Mouse (Mus musculus) stomach, embryonic 15.5 days (tissue): ENCODE results near the gene Vmn2r108. TPM values are rescaled to one million over a fixed set of nuclear protein-coding genes. Genes with fewer than 3 reads are reported as not detected.
"Not testable (repeated sequence)": the region's sequence is repeated elsewhere in the genome, so short reads cannot be mapped to it uniquely, and the experiment has no call there.

Source experiments
- ATAC-seq: fragments of 200-750 bp; cut with Nextera tagmentation; 2 replicates; pipeline ENCODE4 v1.8.0; 2017; ENCODE audit warnings: low read depth, moderate number of reproducible peaks, moderate TSS enrichment; ENCODE audit not compliant: insufficient read depth, low FRiP score
- H3K27ac ChIP-seq: fragments of 300-500 bp; sonication (generic); 2 replicates; pipeline ENCODE4 v1.5.1; 2015; ENCODE audit warnings: mild to moderate bottlenecking, inconsistent platforms
- H3K27me3 ChIP-seq: fragments of 300-500 bp; sonication (generic); replicated peaks from 2 replicates; pipeline ENCODE4 v1.6.1; 2015; ENCODE audit warnings: inconsistent platforms
- H3K36me3 ChIP-seq: fragments of 300-500 bp; sonication (generic); 2 replicates; pipeline ENCODE4 v1.6.1; 2015; ENCODE audit warnings: inconsistent platforms
- H3K4me1 ChIP-seq: fragments of 300-500 bp; sonication (generic); 2 replicates; pipeline ENCODE4 v1.6.1; 2015; ENCODE audit warnings: inconsistent platforms
- H3K4me2 ChIP-seq: fragments of 300-500 bp; sonication (generic); 2 replicates; pipeline ENCODE4 v1.6.1; 2015; ENCODE audit warnings: mild to moderate bottlenecking, inconsistent platforms
- H3K4me3 ChIP-seq: fragments of 300-500 bp; sonication (generic); replicated peaks from 2 replicates; pipeline ENCODE4 v1.5.1; 2015; ENCODE audit warnings: inconsistent platforms
- H3K9ac ChIP-seq: fragments of 300-500 bp; sonication (generic); 2 replicates; pipeline ENCODE4 v1.6.1; 2015; ENCODE audit warnings: inconsistent platforms
- H3K9me3 ChIP-seq: fragments of 300-500 bp; sonication (generic); 2 replicates; pipeline ENCODE4 v1.6.1; 2016; ENCODE audit warnings: inconsistent platforms
- WGBS: fragments of 180-500 bp; shearing (Covaris S2); methylation state at CpG from one replicate; pipeline ENCODE4 v1.1.7; 2015; 5-methylcytosine and 5-hydroxymethylcytosine counted together
- polyA plus RNA-seq: library from polyadenylated mRNA; unstranded; fragments of >200 nt; fragmentation: Nextera tagmentation; extraction: Ambion mirVana; gene quantifications from 2 replicates; pipeline ENCODE4 v1.2.1, GENCODE M21; 2015

Vmn2r108 gene
- not detected in 2 replicates for polyA plus RNA-seq

DNA sequence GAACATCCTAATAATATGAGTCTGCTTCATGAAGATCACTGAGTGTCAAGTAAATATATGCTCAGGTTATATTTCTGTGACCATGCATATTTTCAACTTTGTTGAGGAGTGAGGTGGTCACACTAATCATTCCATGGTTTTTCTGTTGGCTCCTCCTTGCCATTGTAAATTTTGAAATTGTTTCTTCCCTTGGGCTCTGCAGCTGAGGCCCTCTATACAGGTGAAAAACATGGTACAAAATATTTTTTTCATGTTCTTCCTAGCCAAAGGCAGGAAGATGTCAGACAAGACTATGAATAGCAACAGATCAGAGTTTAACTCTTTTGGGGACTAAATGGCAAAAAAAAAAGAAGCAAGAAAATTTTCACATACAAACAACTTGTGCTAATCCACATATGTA is at the start of gene Vmn2r108:
Gene Vmn2r108 (minus strand): TSS at position 101 of the 400 bp plus-strand sequence.
- Histone ChIP-seq H3K27ac (no peak within 1 kb of the TSS), H3K4me1 (no peaks in the 10 kb centered on the region), H3K36me3 (no peaks in the 10 kb centered on the region), H3K27me3 (no peaks in the 10 kb centered on the region), H3K4me2 (no peak within 1 kb of the TSS), H3K9me3 (no peaks in the 10 kb centered on the region), H3K9ac (no peak within 1 kb of the TSS), H3K4me3 (no peak within 1 kb of the TSS)
- ATAC-seq: no peak

DNA sequence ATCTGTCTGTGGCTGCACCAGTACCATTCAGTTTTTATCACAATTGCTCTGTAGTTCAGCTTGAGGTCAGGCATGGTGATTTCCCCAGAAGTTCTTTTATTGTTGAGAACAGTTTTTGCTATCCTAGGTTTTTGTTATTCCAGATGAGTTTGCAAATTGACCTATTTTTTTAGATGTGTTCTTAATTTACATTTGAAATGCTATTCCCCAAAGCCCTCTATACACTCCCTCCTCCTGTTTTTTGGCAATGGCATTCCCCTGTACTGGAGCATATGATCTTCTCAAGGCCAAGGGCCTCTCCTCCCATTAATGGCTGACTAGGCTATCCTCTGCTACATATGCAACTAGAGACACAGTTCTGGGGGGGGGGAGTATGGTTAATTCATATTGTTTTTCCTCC is 27.1 kb upstream of the Vmn2r108 start:
- H3K4me1 ChIP-seq, H3K36me3 ChIP-seq, H3K27me3 ChIP-seq, ATAC-seq, H3K4me3 ChIP-seq, H3K27ac ChIP-seq, H3K9me3 ChIP-seq, H3K9ac ChIP-seq, H3K4me2 ChIP-seq: not testable (repeated sequence)

DNA sequence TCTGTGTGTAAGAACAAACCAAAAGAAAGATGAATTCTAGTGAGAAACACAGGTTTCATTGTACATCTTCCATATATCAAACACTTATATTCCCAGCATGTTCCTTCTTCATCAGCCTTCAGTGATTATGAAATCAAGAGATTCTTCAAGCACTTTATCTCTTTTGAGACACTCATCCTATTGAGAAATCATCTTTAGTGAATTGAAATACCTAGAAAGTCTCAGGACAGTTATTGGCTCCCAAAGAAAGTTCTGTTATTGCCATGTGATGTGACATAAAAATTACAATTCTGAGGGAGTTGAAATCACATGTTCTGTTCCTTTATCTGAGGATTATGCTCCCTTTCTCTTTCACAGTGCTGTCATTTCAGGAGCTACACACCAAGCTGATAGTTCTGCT is 16.7 kb upstream of the Vmn2r108 start, which contains the start of gene Vmn1r225:
Gene Vmn1r225 (plus strand): TSS at position 301 of the 400 bp plus-strand sequence.
- Histone ChIP-seq H3K9ac (no peak within 1 kb of the TSS), H3K27ac (no peak within 1 kb of the TSS), H3K4me3 (no peak within 1 kb of the TSS), H3K4me2 (no peak within 1 kb of the TSS), H3K9me3 (no peaks in the 10 kb centered on the region), H3K4me1 (no peaks in the 10 kb centered on the region), H3K36me3 (no peaks in the 10 kb centered on the region), H3K27me3 (no peaks in the 10 kb centered on the region)
- no peak for ATAC-seq

DNA sequence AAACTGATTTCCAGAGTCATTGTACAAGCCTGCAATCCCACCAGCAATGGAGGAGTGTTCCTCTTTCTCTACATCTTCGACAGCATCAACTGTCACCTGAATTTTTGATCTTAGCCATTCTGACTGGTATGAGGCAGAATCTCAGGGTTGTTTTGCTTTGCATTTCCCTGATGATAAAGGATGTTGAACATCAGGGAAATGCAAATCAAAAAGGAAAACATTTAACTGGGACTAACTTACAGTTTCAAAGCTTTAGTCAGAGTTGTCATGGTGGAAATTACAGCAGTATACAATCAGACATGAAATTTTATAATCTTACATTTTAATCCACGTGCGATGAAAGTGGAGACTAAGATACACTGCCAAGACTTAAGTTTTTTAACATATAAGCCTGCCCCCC is 7.8 kb downstream of the Vmn2r108 start:
- H3K4me2 ChIP-seq: no peak overlapping the region
- H3K4me1 ChIP-seq: no peaks in the 10 kb centered on the region
- H3K27ac ChIP-seq: no peak overlapping the region
- H3K9me3 ChIP-seq: no peaks in the 10 kb centered on the region
- 74% methylated on average over 3 of the region's 3 CpGs for WGBS
- H3K27me3 ChIP-seq: no peaks in the 10 kb centered on the region
- no peaks in the 10 kb centered on the region for H3K36me3 ChIP-seq
- H3K9ac ChIP-seq: no peak overlapping the region
- no peak for ATAC-seq
- no peak overlapping the region for H3K4me3 ChIP-seq

DNA sequence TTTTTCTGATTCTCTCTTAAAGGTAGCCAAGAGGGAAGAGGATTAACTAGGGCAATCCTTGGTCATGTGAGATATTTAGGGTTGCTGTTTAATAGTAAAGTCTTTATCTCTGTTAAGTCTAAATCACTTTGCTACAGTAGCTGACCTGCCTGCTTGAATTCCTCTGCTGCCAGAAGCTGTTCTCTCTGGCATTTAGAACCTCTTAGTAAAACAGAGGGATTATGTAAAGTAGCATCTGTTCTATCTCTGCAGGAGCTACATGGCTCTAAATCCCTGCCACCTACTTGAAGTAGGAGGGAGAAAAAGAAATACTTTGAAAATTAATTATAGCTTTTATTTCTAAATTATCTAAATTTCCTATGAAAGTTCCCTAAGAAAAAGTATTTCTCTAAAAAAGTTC is 41.9 kb downstream of the Vmn2r108 start:
- H3K9ac ChIP-seq: no peak overlapping the region
- no peaks in the 10 kb centered on the region for H3K4me1 ChIP-seq
- no peaks in the 10 kb centered on the region for H3K27me3 ChIP-seq
- H3K4me3 ChIP-seq: no peak overlapping the region
- no peak overlapping the region for H3K4me2 ChIP-seq
- ATAC-seq: no peak
- no peaks in the 10 kb centered on the region for H3K9me3 ChIP-seq
- no peak overlapping the region for H3K27ac ChIP-seq
- H3K36me3 ChIP-seq: no peaks in the 10 kb centered on the region

DNA sequence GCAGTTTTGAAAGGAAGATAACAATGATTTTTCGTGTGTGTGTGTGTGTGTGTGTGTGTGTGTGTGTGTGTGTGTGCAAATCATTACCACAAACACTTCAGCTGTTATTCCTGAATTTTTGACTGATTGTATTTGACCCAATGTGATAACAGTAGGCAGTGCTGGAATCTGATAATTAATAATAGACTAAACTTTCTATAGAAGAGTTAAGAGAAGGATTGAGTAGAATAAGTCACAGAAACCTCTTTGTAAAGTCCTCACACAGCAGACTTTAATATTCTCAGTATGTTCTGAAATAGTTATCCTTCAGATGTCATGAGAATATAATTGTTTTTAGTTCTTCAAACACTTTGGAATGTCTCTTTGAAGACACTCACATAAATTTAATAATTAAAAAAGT is 67.3 kb downstream of the Vmn2r108 start, which contains the start of gene Vmn1r224:
Gene Vmn1r224 (plus strand): TSS at position 301 of the 400 bp plus-strand sequence.
- Histone ChIP-seq H3K4me1 (no peaks in the 10 kb centered on the region), H3K9ac (no peak within 1 kb of the TSS), H3K9me3 (no peaks in the 10 kb centered on the region), H3K4me2 (no peak within 1 kb of the TSS), H3K36me3 (no peaks in the 10 kb centered on the region), H3K27me3 (no peaks in the 10 kb centered on the region), H3K4me3 (no peak within 1 kb of the TSS), H3K27ac (no peak within 1 kb of the TSS)
- ATAC-seq: no peak
- 21% methylated on average over 1 of the region's 1 CpGs for WGBS

Other genes starting within 250 kb of the Vmn2r108 start
- not detected in 2 replicates for gene Vmn2r105, start 246.3 kb downstream of the Vmn2r108 start, polyA plus RNA-seq
- gene Vmn2r106, start 195.8 kb downstream of the Vmn2r108 start, polyA plus RNA-seq: not detected in 2 replicates
- not detected in 2 replicates for gene Vmn2r107, start 136.1 kb downstream of the Vmn2r108 start, polyA plus RNA-seq
- not detected in 2 replicates for gene Vmn1r224, start 67.2 kb downstream of the Vmn2r108 start, polyA plus RNA-seq
- not detected in 2 replicates for gene Vmn1r225, start 16.8 kb upstream of the Vmn2r108 start, polyA plus RNA-seq
- not detected in 2 replicates for gene Vmn2r109, start 83.4 kb upstream of the Vmn2r108 start, polyA plus RNA-seq
- gene Vmn2r110, start 115.1 kb upstream of the Vmn2r108 start, polyA plus RNA-seq: 0.03 TPM in 2 replicates
- not detected in 2 replicates for gene Fpr-rs3, start 143.5 kb upstream of the Vmn2r108 start, polyA plus RNA-seq
- not detected in 2 replicates for gene Vmn1r226, start 201.5 kb upstream of the Vmn2r108 start, polyA plus RNA-seq
- gene Vmn1r227, start 248.5 kb upstream of the Vmn2r108 start, polyA plus RNA-seq: not detected in 2 replicates